10 mouse cellular contexts compared by ENCODE assay signal in genomic region chr9:111070546-111070961, GRCm38 (mm10). TPM values are rescaled to one million over a fixed set of nuclear protein-coding genes. Genes with fewer than 3 reads are reported as not detected.
DNase-seq lines count a peak whose midpoint lies in the region; ATAC-seq lines count a peak whose summit lies in the region.
"Had no signal": no experiment of that assay in that cellular context is flagged by ENCODE, and none has a peak within 500 bp of the region (broad histone marks: within the 10 kb centered on the region; RNA-seq: fewer than 3 reads in every experiment).

No protein-coding gene starts in this region.

- peak; percentile 57 for DNase-seq in hindbrain, embryonic 10.5 days (ENCODE audit: low spot score)
- peak; percentile 35 to 59 for DNase-seq in CD8-positive naive resting alpha-beta T cell, adult 2 months (ENCODE audit: low read depth in 2 of 2, low spot score in 2 of 2)
- DNase-seq in brain, adult 2 months (ENCODE audit: low read depth, low spot score) = peak; percentile 35
- DNase-seq in naive thymus-derived CD4-positive, alpha-beta T cell, adult 2 months (ENCODE audit: low read depth) = peak; percentile 72
- no peak for DNase-seq in adipocyte (ENCODE audit: low spot score)

- H3K9ac ChIP-seq in hindbrain, embryonic 12.5 days = no peak overlapping the region
- no peak overlapping the region for H3K9ac ChIP-seq in heart, embryonic 12.5 days
- H3K9ac ChIP-seq in limb, embryonic 12.5 days (replicated peaks) = no peak overlapping the region
- H3K9ac ChIP-seq: embryonic facial prominence, embryonic 12.5 days; lung, embryonic 15.5 days had no signal

- peaks cover 6% of the 10 kb centered on the region; the same call in 1 of the 2 replicates for H3K9me3 ChIP-seq in hindbrain, embryonic 10.5 days
- peaks cover 8% of the 10 kb centered on the region for H3K9me3 ChIP-seq in hindbrain, embryonic 12.5 days (replicated peaks)
- H3K9me3 ChIP-seq in heart, embryonic 12.5 days (replicated peaks) = peaks cover 4% of the 10 kb centered on the region
- H3K9me3 ChIP-seq in limb, embryonic 12.5 days = peaks cover 11% of the 10 kb centered on the region

- WGBS in hindbrain, embryonic 10.5 days = 37% methylated on average over 4 of the region's 4 CpGs
- 35% methylated on average over 4 of the region's 4 CpGs for WGBS in hindbrain, embryonic 12.5 days
- WGBS in heart, embryonic 12.5 days = 38% methylated on average over 4 of the region's 4 CpGs
- 19% methylated on average over 4 of the region's 4 CpGs for WGBS in limb, embryonic 12.5 days

- H3K4me3 ChIP-seq in hindbrain, embryonic 10.5 days = no peak overlapping the region
- H3K4me3 ChIP-seq in hindbrain, embryonic 12.5 days = no peak overlapping the region
- no peak overlapping the region for H3K4me3 ChIP-seq in heart, embryonic 12.5 days
- H3K4me3 ChIP-seq in limb, embryonic 12.5 days (replicated peaks) = no peak overlapping the region
- H3K4me3 ChIP-seq: embryonic facial prominence, embryonic 12.5 days; lung, embryonic 15.5 days had no signal

- 0 out of 2 replicates have a peak, but pooled peaks cover 6% of the 10 kb centered on the region for H3K4me1 ChIP-seq in hindbrain, embryonic 10.5 days (replicated peaks)
- H3K4me1 ChIP-seq in hindbrain, embryonic 12.5 days = peaks cover 3% of the 10 kb centered on the region; the same call in 1 of the 2 replicates
- H3K4me1 ChIP-seq in heart, embryonic 12.5 days (replicated peaks) = no peaks in the 10 kb centered on the region; the same call in 1 of the 2 replicates
- H3K4me1 ChIP-seq in limb, embryonic 12.5 days (replicated peaks) = peaks cover 6% of the 10 kb centered on the region
- H3K4me1 ChIP-seq: lung, embryonic 15.5 days had no signal

- H3K27me3 ChIP-seq in hindbrain, embryonic 10.5 days (ENCODE audit: insufficient read depth, poor library complexity, severe bottlenecking) = no peaks in the 10 kb centered on the region
- H3K27me3 ChIP-seq in hindbrain, embryonic 12.5 days = no peaks in the 10 kb centered on the region
- H3K27me3 ChIP-seq in heart, embryonic 12.5 days (replicated peaks) = no peaks in the 10 kb centered on the region
- H3K27me3 ChIP-seq in limb, embryonic 12.5 days = no peaks in the 10 kb centered on the region
- H3K27me3 ChIP-seq: embryonic facial prominence, embryonic 12.5 days; lung, embryonic 15.5 days had no signal

- no peak overlapping the region for H3K27ac ChIP-seq in hindbrain, embryonic 10.5 days
- H3K27ac ChIP-seq in hindbrain, embryonic 12.5 days = no peak overlapping the region
- H3K27ac ChIP-seq in heart, embryonic 12.5 days (ENCODE audit: poor library complexity, severe bottlenecking) = no peak overlapping the region
- H3K27ac ChIP-seq in limb, embryonic 12.5 days = no peak overlapping the region
- H3K27ac ChIP-seq: embryonic facial prominence, embryonic 12.5 days; lung, embryonic 15.5 days had no signal

- ATAC-seq in hindbrain, embryonic 12.5 days (ENCODE audit: low FRiP score) = no peak
- ATAC-seq in heart, embryonic 12.5 days (ENCODE audit: insufficient number of reproducible peaks, low FRiP score) = peak; percentile 45; the same call in 1 of the 2 replicates
- peak; percentile 10; the same call in 1 of the 2 replicates for ATAC-seq in limb, embryonic 12.5 days (ENCODE audit: insufficient number of reproducible peaks, insufficient read depth, low FRiP score, low TSS enrichment, low read depth)

- no peaks in the 10 kb centered on the region for H3K36me3 ChIP-seq in hindbrain, embryonic 10.5 days
- no peaks in the 10 kb centered on the region for H3K36me3 ChIP-seq in hindbrain, embryonic 12.5 days
- no peaks in the 10 kb centered on the region for H3K36me3 ChIP-seq in heart, embryonic 12.5 days
- H3K36me3 ChIP-seq in limb, embryonic 12.5 days = no peaks in the 10 kb centered on the region
- H3K36me3 ChIP-seq: embryonic facial prominence, embryonic 12.5 days; lung, embryonic 15.5 days had no signal

- H3K4me2 ChIP-seq in hindbrain, embryonic 12.5 days (replicated peaks) = no peak overlapping the region
- H3K4me2 ChIP-seq in heart, embryonic 12.5 days = no peak overlapping the region
- no peak overlapping the region for H3K4me2 ChIP-seq in limb, embryonic 12.5 days
- H3K4me2 ChIP-seq: embryonic facial prominence, embryonic 12.5 days; lung, embryonic 15.5 days had no signal

RNA-seq across cellular contexts. Expression of gene Ccrl2, which starts 13.2 kb away (rescaled TPM):
- 0.70 and 0.76 TPM in 2 replicates for polyA plus RNA-seq in hindbrain, embryonic 10.5 days (2016; fragmentation: Nextera tagmentation; extraction: Ambion mirVana)
- 0.97 and 1.4 TPM in 2 replicates for polyA plus RNA-seq in hindbrain, embryonic 12.5 days (2016; fragmentation: Nextera tagmentation; extraction: Ambion mirVana)
- polyA plus RNA-seq in heart, embryonic 12.5 days (2016; fragmentation: Nextera tagmentation; extraction: Ambion mirVana) = 3.9 and 4.4 TPM in 2 replicates
- polyA plus RNA-seq in limb, embryonic 12.5 days (2016; fragmentation: Nextera tagmentation; extraction: Ambion mirVana) = 0.49 and 0.92 TPM in 2 replicates

RNA-seq across cellular contexts. Expression of gene Lrrfip2, which starts 46.8 kb away (rescaled TPM):
- polyA plus RNA-seq in hindbrain, embryonic 10.5 days (2016; fragmentation: Nextera tagmentation; extraction: Ambion mirVana) = 40.0 and 41.5 TPM in 2 replicates
- 50.5 and 53.7 TPM in 2 replicates for polyA plus RNA-seq in hindbrain, embryonic 12.5 days (2016; fragmentation: Nextera tagmentation; extraction: Ambion mirVana)
- 65.8 and 70.4 TPM in 2 replicates for polyA plus RNA-seq in heart, embryonic 12.5 days (2016; fragmentation: Nextera tagmentation; extraction: Ambion mirVana)
- 45.0 and 45.9 TPM in 2 replicates for polyA plus RNA-seq in limb, embryonic 12.5 days (2016; fragmentation: Nextera tagmentation; extraction: Ambion mirVana)

RNA-seq across cellular contexts. Expression of gene Ltf, which starts 51.5 kb away (rescaled TPM):
- 0.27 TPM in 1 of 2 replicates, not detected in the other for polyA plus RNA-seq in hindbrain, embryonic 10.5 days (2016; fragmentation: Nextera tagmentation; extraction: Ambion mirVana)
- 1.8 and 2.4 TPM in 2 replicates for polyA plus RNA-seq in hindbrain, embryonic 12.5 days (2016; fragmentation: Nextera tagmentation; extraction: Ambion mirVana)
- polyA plus RNA-seq in heart, embryonic 12.5 days (2016; fragmentation: Nextera tagmentation; extraction: Ambion mirVana) = 0.72 and 1.3 TPM in 2 replicates
- 0.45 and 0.84 TPM in 2 replicates for polyA plus RNA-seq in limb, embryonic 12.5 days (2016; fragmentation: Nextera tagmentation; extraction: Ambion mirVana)
